Mouse (Mus musculus) lung, postnatal 0 days (tissue): Measurements from ENCODE around the gene Cgref1.

Experiments
- CTCF ChIP-seq: IDR thresholded peaks from 2 replicates; pipeline ENCODE4 v1.5.1; 2016; ENCODE audit warnings: antibody characterized with exemption, mild to moderate bottlenecking
- EP300 ChIP-seq: IDR thresholded peaks from 2 replicates; pipeline ENCODE4 v1.6.1; 2016; ENCODE audit warnings: antibody characterized with exemption, mild to moderate bottlenecking, control low read depth

DNA sequence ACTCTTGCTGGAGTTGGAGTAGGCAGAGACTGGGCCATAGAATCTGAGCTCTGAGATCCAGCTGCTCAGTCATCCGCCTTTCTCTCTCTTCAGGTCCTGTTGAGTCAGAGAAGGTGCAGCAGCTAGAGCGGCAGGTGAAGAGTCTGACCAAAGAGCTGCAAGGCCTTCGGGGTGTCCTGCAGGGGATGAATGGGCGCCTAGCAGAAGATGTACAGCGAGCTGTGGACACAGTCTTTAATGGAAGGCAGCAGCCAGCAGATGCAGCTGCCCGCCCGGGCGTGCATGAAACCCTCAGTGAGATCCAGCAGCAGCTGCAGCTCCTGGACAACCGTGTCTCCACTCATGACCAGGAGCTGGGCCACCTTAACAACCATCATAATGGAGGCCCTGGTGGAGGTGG, 28.6 kb downstream of the Cgref1 start:
- TF ChIP-seq EP300 (no peak), CTCF (no peak)
